Mouse (Mus musculus): Measurements from ENCODE around the gene Boc. TPM values are rescaled to one million over a fixed set of nuclear protein-coding genes. Genes with fewer than 3 reads are reported as not detected.

Gene Boc
- polyA plus RNA-seq, 1 experiment from 2014 or later, result 8.7 TPM

DNA sequence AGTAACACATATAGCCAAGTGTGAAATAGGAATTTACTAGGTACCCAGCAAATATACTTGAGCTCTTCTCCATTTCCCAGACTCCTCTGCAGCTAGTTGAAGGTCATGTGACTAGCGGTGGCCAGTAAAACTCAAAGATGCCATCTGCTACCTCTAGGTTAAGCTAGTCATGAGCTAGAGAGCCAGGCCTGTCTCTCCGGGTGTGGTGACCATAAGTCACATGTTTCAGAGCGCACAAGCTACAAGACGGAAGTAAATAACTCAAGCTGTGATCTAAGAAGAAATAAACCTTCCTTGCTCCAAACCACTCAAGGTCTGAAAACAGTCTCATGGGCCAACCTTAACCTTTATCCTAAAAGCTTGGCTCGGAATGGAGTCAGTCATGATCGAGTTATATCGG lies 29.7 kb downstream of the Boc start:
- Histone ChIP-seq H3K27me3 (ENCODE audit: control insufficient read depth, insufficient read depth, low read length) (no peaks in the 10 kb centered on the region), H3K36me3 (ENCODE audit: control insufficient read depth, insufficient read depth, low read length) (no peaks in the 10 kb centered on the region), H3K9me3 (replicated peaks; ENCODE audit: control insufficient read depth, low read length) (no peaks in the 10 kb centered on the region), H3K4me3 (ENCODE audit: low read depth, low read length) (no peak overlapping the region), H3K4me2 (no peak overlapping the region), H3K9ac (ENCODE audit: low read depth, low read length) (no peak overlapping the region), H3K4me1 (ENCODE audit: control insufficient read depth, insufficient read depth, low read length) (peaks cover 28% of the 10 kb centered on the region), H3K27ac (ENCODE audit: low read depth, low read length) (no peak overlapping the region)
- ATAC-seq (replicated peaks; ENCODE audit: insufficient number of reproducible peaks, low FRiP score, low TSS enrichment), result no peak
- 87% methylated on average over 7 of the region's 7 CpGs for WGBS (ENCODE audit: insufficient replicate concordance)

DNA sequence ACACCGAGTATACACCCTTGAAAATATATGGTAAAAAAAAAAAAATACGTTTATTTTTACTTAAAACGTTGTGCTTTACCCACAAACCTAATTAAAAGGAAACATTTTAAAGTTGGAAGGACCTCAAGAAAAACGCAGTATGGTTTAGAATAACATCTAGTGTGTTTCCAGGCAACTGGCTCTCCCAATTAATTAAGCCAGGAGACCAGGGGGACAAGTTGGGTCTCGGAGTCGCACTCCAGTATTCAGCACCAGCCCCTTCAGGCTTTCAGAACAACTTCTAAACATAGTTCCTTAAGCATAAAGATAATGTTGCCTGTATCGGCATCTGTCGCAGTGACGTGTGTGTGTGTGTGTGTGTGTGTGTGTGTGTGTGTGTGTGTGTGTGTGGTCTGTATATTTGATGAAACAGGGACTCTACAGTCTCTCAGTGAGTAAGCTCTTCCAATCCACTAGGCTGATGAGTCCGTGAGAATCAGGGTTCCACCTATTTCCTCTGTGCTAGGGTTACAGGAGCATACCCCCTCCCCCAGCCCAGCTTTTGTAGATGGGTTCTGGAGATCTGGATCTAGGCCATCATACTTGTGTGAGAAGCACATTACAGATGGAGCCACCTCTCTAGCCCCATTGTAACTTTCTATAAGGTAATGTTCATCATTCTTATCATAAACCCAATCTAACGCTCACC lies 31.3 kb downstream of the Boc start:
- WGBS (ENCODE audit: insufficient replicate concordance), result 58% methylated on average over 11 of the region's 11 CpGs
- H3K4me2 ChIP-seq, result no peak overlapping the region

DNA sequence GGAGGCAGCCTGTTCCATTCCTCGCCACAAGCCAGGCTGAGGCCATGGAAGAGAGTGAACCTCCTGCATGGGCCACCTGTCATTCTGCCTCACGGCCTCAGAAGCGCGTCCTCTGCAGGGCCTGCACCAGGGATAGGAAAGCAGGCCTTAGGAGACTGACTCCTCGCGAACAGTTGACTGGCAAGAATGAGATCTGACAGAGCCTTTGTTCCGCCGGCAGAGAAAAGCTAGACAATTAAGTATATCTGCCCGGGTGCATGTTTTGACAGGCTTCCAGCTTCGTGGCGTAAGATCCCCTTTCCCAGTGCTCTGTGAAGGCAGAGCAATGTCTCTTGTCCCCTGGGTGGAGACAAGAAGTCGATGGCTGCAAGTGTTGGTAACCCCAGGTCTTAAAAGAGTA lies 32.0 kb downstream of the Boc start:
- Histone ChIP-seq H3K9ac (ENCODE audit: low read depth, low read length) (no peak overlapping the region), H3K4me2 (peak overlapping the region; percentile 42)
- no peak for ATAC-seq (replicated peaks; ENCODE audit: insufficient number of reproducible peaks, low FRiP score, low TSS enrichment)

More for the DNA sequence above, 31.3 kb downstream of the Boc start:
- Histone ChIP-seq H3K4me1 (ENCODE audit: control insufficient read depth, insufficient read depth, low read length) (peaks cover 20% of the 10 kb centered on the region), H3K9ac (ENCODE audit: low read depth, low read length) (no peak overlapping the region), H3K4me3 (ENCODE audit: low read depth, low read length) (no peak overlapping the region), H3K9me3 (replicated peaks; ENCODE audit: control insufficient read depth, low read length) (no peaks in the 10 kb centered on the region), H3K27me3 (ENCODE audit: control insufficient read depth, insufficient read depth, low read length) (no peaks in the 10 kb centered on the region), H3K27ac (ENCODE audit: low read depth, low read length) (no peak overlapping the region), H3K36me3 (ENCODE audit: control insufficient read depth, insufficient read depth, low read length) (no peaks in the 10 kb centered on the region)
- ATAC-seq (replicated peaks; ENCODE audit: insufficient number of reproducible peaks, low FRiP score, low TSS enrichment), result no peak

DNA sequence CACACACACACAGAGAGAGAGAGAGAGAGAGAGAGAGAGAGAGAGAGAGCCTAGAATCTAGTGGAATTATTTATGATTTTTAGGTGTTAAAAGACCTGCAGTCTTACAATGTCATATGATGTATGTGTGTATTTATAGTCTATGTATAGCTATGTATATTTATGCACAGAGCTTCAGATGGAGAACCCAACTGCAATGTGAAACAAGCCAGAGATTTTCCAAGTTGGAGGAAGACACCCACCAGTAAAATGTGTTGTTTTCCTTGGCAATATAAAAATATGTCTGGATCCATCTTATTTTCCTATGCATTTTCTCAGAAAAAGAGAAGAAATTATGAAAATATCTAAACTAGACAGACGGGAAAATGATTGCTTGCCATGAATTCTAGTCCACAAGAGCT lies 32.7 kb downstream of the Boc start:
- Histone ChIP-seq H3K4me3 (ENCODE audit: low read depth, low read length) (no peak overlapping the region), H3K27ac (ENCODE audit: low read depth, low read length) (no peak overlapping the region), H3K27me3 (ENCODE audit: control insufficient read depth, insufficient read depth, low read length) (no peaks in the 10 kb centered on the region), H3K9ac (ENCODE audit: low read depth, low read length) (no peak overlapping the region), H3K4me2 (no peak overlapping the region), H3K9me3 (replicated peaks; ENCODE audit: control insufficient read depth, low read length) (no peaks in the 10 kb centered on the region), H3K36me3 (ENCODE audit: control insufficient read depth, insufficient read depth, low read length) (no peaks in the 10 kb centered on the region), H3K4me1 (ENCODE audit: control insufficient read depth, insufficient read depth, low read length) (peaks cover 20% of the 10 kb centered on the region)
- 76% methylated on average over 1 of the region's 1 CpGs for WGBS (ENCODE audit: insufficient replicate concordance)
- ATAC-seq (replicated peaks; ENCODE audit: insufficient number of reproducible peaks, low FRiP score, low TSS enrichment), result no peak

More for the DNA sequence above, 32.0 kb downstream of the Boc start:
- Histone ChIP-seq H3K4me1 (ENCODE audit: control insufficient read depth, insufficient read depth, low read length) (peaks cover 20% of the 10 kb centered on the region), H3K4me3 (ENCODE audit: low read depth, low read length) (no peak overlapping the region), H3K27ac (ENCODE audit: low read depth, low read length) (no peak overlapping the region), H3K36me3 (ENCODE audit: control insufficient read depth, insufficient read depth, low read length) (no peaks in the 10 kb centered on the region), H3K27me3 (ENCODE audit: control insufficient read depth, insufficient read depth, low read length) (no peaks in the 10 kb centered on the region), H3K9me3 (replicated peaks; ENCODE audit: control insufficient read depth, low read length) (no peaks in the 10 kb centered on the region)
- WGBS (ENCODE audit: insufficient replicate concordance), result 17% methylated on average over 12 of the region's 12 CpGs

DNA sequence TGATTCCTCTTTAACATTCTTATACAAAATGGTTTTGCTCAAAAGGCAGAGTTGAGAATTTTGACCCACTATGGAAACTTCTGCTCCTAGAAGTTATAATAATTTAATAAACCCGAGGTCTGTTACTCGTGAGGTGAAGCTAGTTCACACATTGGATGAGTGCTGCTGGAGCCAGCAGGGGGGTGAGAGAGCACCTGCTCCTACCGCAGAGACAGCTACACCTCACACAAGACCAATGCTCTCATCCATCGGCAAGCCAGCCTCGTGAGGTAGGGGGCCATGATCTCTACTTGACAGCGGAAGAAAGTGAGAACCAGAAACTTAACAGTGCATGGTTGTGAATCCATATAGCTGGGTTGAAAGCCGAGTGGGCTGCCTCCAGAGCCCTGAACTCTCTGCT lies 35.1 kb downstream of the Boc start:
- no peak overlapping the region for H3K4me3 ChIP-seq (ENCODE audit: low read depth, low read length)
- H3K27ac ChIP-seq (ENCODE audit: low read depth, low read length), result no peak overlapping the region
- peaks cover 7% of the 10 kb centered on the region for H3K4me1 ChIP-seq (ENCODE audit: control insufficient read depth, insufficient read depth, low read length)
- no peak for ATAC-seq (replicated peaks; ENCODE audit: insufficient number of reproducible peaks, low FRiP score, low TSS enrichment)
- 0 out of 2 replicates have a peak, but pooled peaks cover 2% of the 10 kb centered on the region for H3K36me3 ChIP-seq (ENCODE audit: control insufficient read depth, insufficient read depth, low read length)
- no peaks in the 10 kb centered on the region for H3K9me3 ChIP-seq (replicated peaks; ENCODE audit: control insufficient read depth, low read length)
- no peak overlapping the region for H3K4me2 ChIP-seq
- no peak overlapping the region for H3K9ac ChIP-seq (ENCODE audit: low read depth, low read length)
- WGBS (ENCODE audit: insufficient replicate concordance), result 66% methylated on average over 7 of the region's 7 CpGs
- no peaks in the 10 kb centered on the region for H3K27me3 ChIP-seq (ENCODE audit: control insufficient read depth, insufficient read depth, low read length)

DNA sequence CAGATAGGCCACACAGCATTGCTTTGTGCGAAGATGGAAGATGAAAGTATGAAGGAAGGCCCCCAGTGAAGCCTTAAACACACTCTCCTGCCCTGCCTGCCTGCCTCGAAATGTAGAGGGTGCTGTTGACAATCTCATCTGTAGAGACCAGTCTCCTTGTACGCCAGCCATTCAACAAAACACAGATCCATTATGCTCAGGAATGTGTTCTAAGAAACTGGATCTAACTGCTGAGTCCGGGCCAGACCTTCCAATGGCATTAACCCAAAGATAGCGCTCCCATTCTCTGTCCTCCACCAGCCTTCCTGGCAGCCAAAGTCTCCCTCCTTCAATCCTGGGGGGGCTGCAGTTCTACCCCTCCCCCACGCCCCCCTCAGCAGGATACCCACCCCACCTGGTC lies 42.2 kb downstream of the Boc start:
- Histone ChIP-seq H3K36me3 (ENCODE audit: control insufficient read depth, insufficient read depth, low read length) (0 out of 2 replicates have a peak, but pooled peaks cover 4% of the 10 kb centered on the region), H3K4me1 (ENCODE audit: control insufficient read depth, insufficient read depth, low read length) (no peaks in the 10 kb centered on the region), H3K27ac (ENCODE audit: low read depth, low read length) (no peak overlapping the region), H3K4me3 (ENCODE audit: low read depth, low read length) (no peak overlapping the region), H3K9me3 (replicated peaks; ENCODE audit: control insufficient read depth, low read length) (no peaks in the 10 kb centered on the region), H3K4me2 (no peak overlapping the region), H3K27me3 (ENCODE audit: control insufficient read depth, insufficient read depth, low read length) (no peaks in the 10 kb centered on the region), H3K9ac (ENCODE audit: low read depth, low read length) (no peak overlapping the region)
- 65% methylated on average over 6 of the region's 6 CpGs for WGBS (ENCODE audit: insufficient replicate concordance)
- no peak for ATAC-seq (replicated peaks; ENCODE audit: insufficient number of reproducible peaks, low FRiP score, low TSS enrichment)

DNA sequence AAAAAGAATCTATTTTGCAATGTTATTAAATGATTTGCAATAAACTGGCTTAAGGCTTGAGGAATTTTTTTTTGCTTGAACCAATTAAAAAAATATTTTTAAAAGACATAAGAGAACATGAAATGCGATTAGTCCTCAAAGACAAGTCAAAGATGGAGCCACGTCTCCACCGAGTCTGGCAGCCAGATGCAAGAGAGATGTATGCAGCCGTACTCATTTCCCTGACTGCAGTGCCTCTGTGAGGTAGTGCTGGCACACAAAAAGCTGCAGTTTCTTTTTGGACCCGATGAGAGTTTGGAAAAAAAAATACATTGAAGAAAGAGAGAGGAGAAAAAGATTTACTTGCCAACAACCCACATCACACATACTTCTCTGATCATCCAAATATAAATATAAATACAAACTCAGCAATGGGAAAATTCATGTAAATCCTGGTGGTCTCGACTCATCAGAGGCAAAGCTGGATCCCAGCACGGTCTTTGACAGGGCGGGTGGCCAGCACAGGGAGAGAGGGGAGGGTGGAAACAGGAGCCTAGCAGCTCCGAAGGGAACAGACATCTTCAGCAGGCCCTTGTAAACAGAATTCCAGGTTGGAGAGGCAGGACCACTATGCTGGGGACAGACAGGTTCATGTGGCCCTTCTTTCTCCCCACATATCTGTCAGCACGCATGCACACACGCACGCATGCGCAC lies 48.0 kb downstream of the Boc start:
- H3K9ac ChIP-seq (ENCODE audit: low read depth, low read length), result no peak overlapping the region
- H3K4me2 ChIP-seq, result no peak overlapping the region
- H3K4me1 ChIP-seq (ENCODE audit: control insufficient read depth, insufficient read depth, low read length), result no peaks in the 10 kb centered on the region
- no peak overlapping the region for H3K4me3 ChIP-seq (ENCODE audit: low read depth, low read length)
- no peaks in the 10 kb centered on the region for H3K9me3 ChIP-seq (replicated peaks; ENCODE audit: control insufficient read depth, low read length)
- no peak overlapping the region for H3K27ac ChIP-seq (ENCODE audit: low read depth, low read length)
- H3K27me3 ChIP-seq (ENCODE audit: control insufficient read depth, insufficient read depth, low read length), result no peaks in the 10 kb centered on the region
- WGBS (ENCODE audit: insufficient replicate concordance), result 68% methylated on average over 13 of the region's 13 CpGs
- no peak for ATAC-seq (replicated peaks; ENCODE audit: insufficient number of reproducible peaks, low FRiP score, low TSS enrichment)
- 0 out of 2 replicates have a peak, but pooled peaks cover 2% of the 10 kb centered on the region for H3K36me3 ChIP-seq (ENCODE audit: control insufficient read depth, insufficient read depth, low read length)

DNA sequence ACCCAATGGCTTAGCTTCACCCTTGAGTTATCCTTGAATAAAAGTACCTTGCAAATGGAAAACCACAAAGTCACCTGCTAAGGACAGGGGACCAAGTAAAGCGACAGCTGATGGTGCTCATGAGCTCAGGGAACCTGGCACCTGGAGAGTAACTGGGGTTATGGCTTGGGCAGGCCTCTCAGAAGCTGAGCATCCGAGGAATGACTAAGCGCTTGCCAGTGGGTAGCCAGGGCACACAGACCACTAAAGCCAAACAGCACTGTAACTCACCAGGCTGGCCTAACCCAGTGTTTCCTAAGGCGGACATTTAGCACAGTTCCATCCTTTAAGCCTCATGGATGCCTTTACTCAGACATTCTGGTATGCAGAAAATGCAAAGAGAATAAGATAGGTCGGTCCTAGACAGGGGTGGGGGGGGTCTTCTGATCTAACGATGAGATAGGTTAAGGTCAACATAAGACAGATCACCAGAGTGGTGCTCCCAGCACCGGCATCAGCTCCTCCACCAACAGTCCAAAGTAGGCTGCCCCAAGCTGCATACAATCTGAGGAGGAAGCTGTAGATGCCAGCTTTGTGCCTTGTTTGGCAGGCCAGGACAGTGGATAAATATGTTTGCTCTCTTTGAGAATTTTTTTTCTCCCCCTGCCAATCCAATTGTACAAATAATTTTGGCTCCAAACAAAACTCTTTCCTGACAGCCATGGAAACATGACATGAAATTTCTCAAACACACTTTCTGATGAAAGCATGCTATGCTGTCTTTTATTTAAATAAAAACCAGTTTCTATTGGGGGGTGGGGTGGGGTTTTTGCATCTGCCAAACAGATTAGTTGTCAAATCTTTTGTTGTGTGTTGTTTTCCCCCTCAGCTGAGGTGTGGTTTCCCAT lies 49.0 kb downstream of the Boc start:
- Histone ChIP-seq H3K27ac (ENCODE audit: low read depth, low read length) (no peak overlapping the region), H3K4me3 (ENCODE audit: low read depth, low read length) (no peak overlapping the region), H3K9ac (ENCODE audit: low read depth, low read length) (no peak overlapping the region), H3K36me3 (ENCODE audit: control insufficient read depth, insufficient read depth, low read length) (0 out of 2 replicates have a peak, but pooled peaks cover 2% of the 10 kb centered on the region), H3K4me1 (ENCODE audit: control insufficient read depth, insufficient read depth, low read length) (no peaks in the 10 kb centered on the region), H3K27me3 (ENCODE audit: control insufficient read depth, insufficient read depth, low read length) (no peaks in the 10 kb centered on the region), H3K9me3 (replicated peaks; ENCODE audit: control insufficient read depth, low read length) (peaks cover 3% of the 10 kb centered on the region; the same call in 1 of the 2 replicates), H3K4me2 (no peak overlapping the region)
- ATAC-seq (replicated peaks; ENCODE audit: insufficient number of reproducible peaks, low FRiP score, low TSS enrichment), result 0 out of 2 replicates have a peak, but pooled peaks have one; percentile 26
- 62% methylated on average over 7 of the region's 7 CpGs for WGBS (ENCODE audit: insufficient replicate concordance)
